Mouse (Mus musculus): ENCODE data around the gene Abcg2.
"Not testable (repeated sequence)": the region's sequence is repeated elsewhere in the genome, so short reads cannot be mapped to it uniquely, and the experiment has no call there.

GRCm38 (mm10) chr6:58602991-58603390 is 18.7 kb downstream of the Abcg2 start:
- not testable (repeated sequence) for TF ChIP-seq CTCF (IDR thresholded peaks at IDR 0.05; ENCODE audit: low read depth, low read length); GATA1 (IDR thresholded peaks at IDR 0.05; ENCODE audit: borderline replicate concordance, low read length); GATA2 (IDR thresholded peaks at IDR 0.05; ENCODE audit: borderline replicate concordance, low read depth, low read length); TAL1 (conservative IDR thresholded peaks at IDR 0.05; ENCODE audit: low read depth, low read length)
